Mouse (Mus musculus) cerebellum, postnatal 10 days (tissue): ENCODE measurements around the gene Pygm.
A peak's percentile ranks its signal among the peaks of the same experiment; 100 is the strongest.

Experiments
- DNase-seq, 2 experiments: peaks; one replicate each; pipeline ENCODE4 v3.0.0; 2021; ENCODE audit warnings: mixed read lengths in 2 of 2

Pygm gene

GRCm38 (mm10) chr19:6384128-6384527 is at the start of gene Pygm:
Gene Pygm (plus strand): TSS chr19:6384399.
- DNase-seq, result peak; percentile 55 to 61

GRCm38 (mm10) chr19:6334673-6335457 is 49.3 kb upstream of the Pygm start, which contains the start of gene Men1:
Gene Men1 (plus strand): TSS chr19:6334979.
- DNase-seq, result peak; percentile 94 to 97

- DNase-seq, result peak; percentile 48 to 62
These were observed 48.8 kb upstream of the Pygm start for GRCm38 (mm10) chr19:6335458-6335827.

GRCm38 (mm10) chr19:6336920-6337319 is 47.3 kb upstream of the Pygm start:
- no peak for DNase-seq

GRCm38 (mm10) chr19:6338171-6338570 is 46.0 kb upstream of the Pygm start:
- DNase-seq, result no peak

GRCm38 (mm10) chr19:6338716-6339115 is 45.5 kb upstream of the Pygm start:
- DNase-seq, result no peak

- DNase-seq, result no peak
These were observed 45.0 kb upstream of the Pygm start for GRCm38 (mm10) chr19:6339191-6339590.

- DNase-seq, result no peak
These were observed 44.2 kb upstream of the Pygm start for GRCm38 (mm10) chr19:6339890-6340504.

- peak; percentile 85 to 91 for DNase-seq
These were observed 43.4 kb upstream of the Pygm start, which contains the start of gene Map4k2 for GRCm38 (mm10) chr19:6340524-6341452. Gene Map4k2 (plus strand): TSS chr19:6341135.

- no peak for DNase-seq
These were observed 42.6 kb upstream of the Pygm start for GRCm38 (mm10) chr19:6341453-6342077.

- DNase-seq, result no peak
These were observed 41.8 kb upstream of the Pygm start for GRCm38 (mm10) chr19:6342276-6342933.

GRCm38 (mm10) chr19:6343066-6343925 is 40.9 kb upstream of the Pygm start:
- DNase-seq, result no peak

- peak; percentile 61 to 70 for DNase-seq
These were observed 40.2 kb upstream of the Pygm start for GRCm38 (mm10) chr19:6343996-6344395.

- DNase-seq, result no peak
These were observed 38.2 kb upstream of the Pygm start for GRCm38 (mm10) chr19:6346023-6346422.

- no peak for DNase-seq
These were observed 37.5 kb upstream of the Pygm start for GRCm38 (mm10) chr19:6346661-6347060.

GRCm38 (mm10) chr19:6347615-6348014 is 36.6 kb upstream of the Pygm start:
- no peak for DNase-seq

GRCm38 (mm10) chr19:6348717-6349116 is 35.5 kb upstream of the Pygm start:
- no peak for DNase-seq

GRCm38 (mm10) chr19:6349215-6349983 is 34.8 kb upstream of the Pygm start:
- DNase-seq, result no peak

GRCm38 (mm10) chr19:6351431-6352106 is 32.6 kb upstream of the Pygm start:
- peak; percentile 34 to 49 for DNase-seq

GRCm38 (mm10) chr19:6352107-6352505 is 32.1 kb upstream of the Pygm start:
- DNase-seq, result no peak
